In genomic region chr1:178734576-178734975, GRCm38 (mm10) we compare ENCODE assay signal across 19 mouse cellular contexts.
"Had no signal": no experiment of that assay in that cellular context is flagged by ENCODE, and none has a peak within 500 bp of the region (broad histone marks: within the 10 kb centered on the region; RNA-seq: fewer than 3 reads in every experiment).

No protein-coding gene starts in this region.

- DNase-seq: lung, adult 18-20 months; lung, embryonic 14.5 days; lung, postnatal 10 days; lung, postnatal 4 days; midbrain, embryonic 14.5 days; retina, postnatal 1 day; right cerebral cortex, adult 18-20 months; right cerebral cortex, postnatal 14 days; right cerebral cortex, postnatal 4 days; spleen, adult 18-20 months; thymus, adult 18-20 months; thymus, postnatal 14 days; thymus, postnatal 36 days had no signal

- H3K4me2 ChIP-seq: lung, embryonic 14.5 days; midbrain, embryonic 12.5 days; neural tube, embryonic 13.5 days; neural tube, embryonic 15.5 days had no signal

- H3K9ac ChIP-seq: lung, embryonic 14.5 days; midbrain, embryonic 12.5 days; neural tube, embryonic 13.5 days; neural tube, embryonic 15.5 days had no signal

- ATAC-seq: midbrain, embryonic 16.5 days had no signal

- H3K36me3 ChIP-seq: midbrain, embryonic 10.5 days; midbrain, embryonic 12.5 days; neural tube, embryonic 13.5 days; neural tube, embryonic 15.5 days had no signal

- H3K27ac ChIP-seq: midbrain, embryonic 10.5 days; midbrain, embryonic 12.5 days; neural tube, embryonic 13.5 days; neural tube, embryonic 15.5 days had no signal

- H3K9me3 ChIP-seq: midbrain, embryonic 10.5 days; neural tube, embryonic 13.5 days; neural tube, embryonic 15.5 days had no signal

- H3K27me3 ChIP-seq: neural tube, embryonic 13.5 days; neural tube, embryonic 15.5 days had no signal

- H3K4me3 ChIP-seq: midbrain, embryonic 10.5 days; midbrain, embryonic 12.5 days; myocyte; neural tube, embryonic 13.5 days; neural tube, embryonic 15.5 days had no signal

- H3K4me1 ChIP-seq: midbrain, embryonic 10.5 days had no signal
